Mouse (Mus musculus): ENCODE data around the gene Dmwd.

DNA sequence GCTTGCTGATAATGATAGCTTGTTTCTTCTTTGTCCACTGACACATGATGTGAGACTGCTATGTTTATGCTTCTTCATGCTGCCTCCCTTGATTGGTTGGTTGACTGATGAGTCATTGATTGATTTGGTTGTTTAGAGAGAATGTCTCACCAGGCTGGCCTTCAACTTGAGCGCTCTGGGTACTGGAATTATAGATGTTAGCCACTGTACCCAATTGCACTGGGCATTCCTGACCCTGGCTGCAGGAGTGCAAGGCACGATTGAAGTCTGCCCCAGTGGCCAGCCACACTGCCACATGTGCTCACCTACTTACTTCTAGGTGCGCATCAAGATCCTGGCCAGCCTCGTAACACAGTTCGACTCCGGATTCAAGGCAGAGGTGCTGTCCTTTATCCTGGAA lies 31.4 kb upstream of the Dmwd start:
- no peak for TF ChIP-seq CTCF (IDR thresholded peaks at IDR 0.05)
- TF ChIP-seq EP300 (IDR thresholded peaks at IDR 0.05; ENCODE audit: insufficient read depth, low read depth, low read length), result no peak
